Mouse (Mus musculus): ENCODE results near the gene Tex10. TPM values are rescaled to one million over a fixed set of nuclear protein-coding genes. Genes with fewer than 3 reads are reported as not detected.

Gene Tex10
- 8.2 and 9.5 TPM in 2 replicates for polyA plus RNA-seq (2012; rRNA removed)

DNA sequence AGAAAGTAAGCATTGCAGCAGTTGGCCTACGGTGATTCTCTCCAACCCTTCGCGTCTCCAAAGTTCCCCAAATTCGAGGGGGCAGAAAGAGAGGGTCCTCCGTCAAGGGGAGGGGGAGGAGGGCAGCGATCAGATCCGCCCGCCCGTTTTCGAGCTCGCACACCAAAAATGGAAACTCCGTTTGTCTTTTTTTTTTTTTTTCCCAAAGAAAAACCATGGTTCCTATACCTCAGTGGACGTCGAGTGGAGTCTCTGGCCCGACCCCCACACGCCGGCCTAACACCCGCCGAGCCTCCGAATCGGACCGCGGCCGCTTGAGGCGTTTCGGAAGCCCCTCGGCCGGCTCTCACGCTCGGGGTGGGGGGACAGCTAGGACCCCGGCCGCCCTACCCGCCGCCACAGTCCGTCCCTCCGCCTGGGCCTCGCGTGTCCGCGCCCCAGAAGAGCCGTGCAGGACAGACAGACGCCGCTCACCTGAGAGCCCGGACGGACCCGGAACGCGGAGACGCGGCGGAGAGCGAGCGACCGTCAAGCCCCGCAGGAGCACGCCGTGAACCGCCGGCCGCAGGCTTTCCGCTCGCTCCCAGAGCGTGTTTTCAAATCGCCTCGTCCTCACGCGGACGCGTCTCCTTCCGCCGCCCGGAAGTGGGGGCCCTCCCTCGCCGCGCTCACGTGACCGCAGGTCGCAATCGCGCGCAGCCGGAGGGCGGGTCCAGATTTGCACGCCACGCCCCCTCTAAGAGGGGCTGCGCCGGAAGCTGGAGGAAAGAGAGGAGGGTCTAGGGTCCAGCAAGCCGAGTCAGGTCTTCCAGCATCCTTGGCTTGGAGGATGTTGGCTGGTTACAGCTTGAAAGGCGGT is at the start of gene Tex10:
TSS of gene Tex10 (minus strand) at position 668 of the 859 bp plus-strand sequence.
- peak; percentile 56 for DNase-seq (ENCODE audit: low read depth, low spot score)
- 1% methylated on average over 89 of the region's 89 CpGs for WGBS

DNA sequence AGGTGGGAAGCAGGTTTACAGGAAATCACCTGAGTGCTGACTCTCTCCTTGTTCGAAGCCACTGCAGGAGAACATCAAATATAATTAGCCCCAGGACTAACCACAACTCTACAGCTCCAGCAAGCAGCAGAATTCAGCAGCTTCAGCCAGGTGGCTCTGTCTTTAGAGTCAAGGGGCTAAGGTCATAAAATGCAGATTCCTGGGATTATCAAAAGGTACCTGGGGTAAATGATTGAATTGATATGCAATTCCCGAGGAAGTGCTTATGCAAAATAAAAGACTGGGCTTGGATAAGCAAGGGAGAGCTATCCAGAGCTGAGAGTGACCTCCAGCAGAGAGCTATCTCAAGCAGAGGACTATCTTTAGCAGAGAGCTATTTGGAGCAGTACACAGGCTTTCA is 37.6 kb upstream of the Tex10 start:
- WGBS, result 27% methylated on average over 2 of the region's 2 CpGs
- DNase-seq (ENCODE audit: low read depth, low spot score), result no peak

DNA sequence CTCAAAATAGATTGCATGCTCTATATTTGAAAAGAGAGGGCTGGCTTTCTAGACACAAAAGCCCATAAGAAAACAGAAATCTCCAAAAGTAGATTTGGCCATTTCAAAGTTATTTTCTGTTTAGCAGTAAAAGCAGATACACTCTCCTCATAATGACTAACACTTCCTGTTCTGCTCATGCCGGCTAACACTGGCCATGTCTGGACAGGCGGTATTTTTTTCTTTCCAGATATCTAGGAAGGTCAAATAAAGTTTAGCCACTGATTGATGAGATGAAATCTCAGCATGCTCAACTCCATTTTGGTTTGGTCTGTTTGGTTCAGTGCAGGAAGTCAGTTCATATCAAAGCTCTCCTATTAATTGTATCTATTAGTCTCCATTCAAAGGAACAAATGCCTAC is 19.3 kb upstream of the Tex10 start:
- no peak for DNase-seq (ENCODE audit: low read depth, low spot score)
- WGBS, result 70% methylated on average over 2 of the region's 2 CpGs

DNA sequence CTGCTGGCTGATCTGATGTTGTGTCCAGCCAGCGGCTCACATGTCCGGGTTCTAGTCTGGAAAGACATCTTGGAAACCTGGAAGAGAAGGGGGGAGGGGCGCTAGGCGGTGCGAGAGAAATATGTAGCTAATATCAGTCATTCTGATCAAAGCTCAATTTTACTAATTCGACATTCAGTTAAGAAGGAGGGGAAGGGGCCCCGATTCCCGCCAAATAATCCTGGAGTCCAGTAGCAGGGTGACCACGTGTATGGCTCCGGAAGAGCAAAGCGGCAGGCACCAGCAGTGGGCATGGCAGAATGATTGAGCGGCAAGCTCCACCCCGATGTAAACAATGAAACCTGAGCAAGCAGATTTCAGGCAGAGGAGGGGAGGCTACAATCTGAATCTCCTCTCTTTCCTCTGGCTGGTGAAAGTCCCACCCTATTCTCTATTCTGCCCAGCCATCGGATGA is 18.1 kb upstream of the Tex10 start:
- no peak for DNase-seq (ENCODE audit: low read depth, low spot score)
- 8% methylated on average over 14 of the region's 14 CpGs for WGBS

DNA sequence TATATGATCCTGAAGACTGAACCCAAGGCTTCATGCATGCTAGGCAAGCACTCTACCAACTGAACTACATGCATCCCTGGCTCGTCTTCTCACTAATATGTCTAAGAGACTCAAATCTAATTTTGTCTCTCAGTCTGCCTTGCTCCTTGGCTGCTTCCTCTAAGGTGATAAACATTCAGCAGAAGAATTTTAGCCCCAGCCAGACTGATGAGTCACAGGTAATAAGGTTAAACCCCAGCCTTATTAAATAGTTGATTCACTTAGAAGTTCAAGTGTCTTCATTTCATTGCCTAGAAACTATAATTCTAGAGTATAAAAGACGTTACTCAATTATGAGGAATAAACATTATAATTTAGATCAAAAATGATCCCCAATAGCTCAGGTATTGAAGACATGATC is 15.7 kb upstream of the Tex10 start:
- no peak for DNase-seq (ENCODE audit: low read depth, low spot score)
- 78% methylated on average over 2 of the region's 2 CpGs for WGBS

DNA sequence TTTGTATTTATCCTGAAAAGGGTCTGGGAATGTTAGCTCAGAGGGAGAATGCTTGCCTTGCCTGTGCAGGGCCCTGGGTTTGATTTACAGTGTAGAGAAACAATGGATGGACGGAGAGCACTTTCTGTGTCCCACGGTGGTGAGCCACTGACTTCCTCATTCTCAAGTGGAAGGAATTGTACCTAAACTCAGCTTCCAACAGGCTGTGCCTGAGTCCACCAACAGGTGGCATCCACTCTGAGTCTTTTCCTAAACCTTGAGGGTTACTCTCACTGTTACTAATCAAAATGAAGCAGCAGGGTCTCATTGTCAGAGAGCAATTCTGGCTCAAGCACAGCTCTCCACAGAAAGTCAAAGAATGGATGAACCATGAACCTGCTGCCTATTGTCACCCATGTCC is 8.0 kb upstream of the Tex10 start:
- DNase-seq (ENCODE audit: low read depth, low spot score), result no peak
- 23% methylated on average over 2 of the region's 2 CpGs for WGBS

DNA sequence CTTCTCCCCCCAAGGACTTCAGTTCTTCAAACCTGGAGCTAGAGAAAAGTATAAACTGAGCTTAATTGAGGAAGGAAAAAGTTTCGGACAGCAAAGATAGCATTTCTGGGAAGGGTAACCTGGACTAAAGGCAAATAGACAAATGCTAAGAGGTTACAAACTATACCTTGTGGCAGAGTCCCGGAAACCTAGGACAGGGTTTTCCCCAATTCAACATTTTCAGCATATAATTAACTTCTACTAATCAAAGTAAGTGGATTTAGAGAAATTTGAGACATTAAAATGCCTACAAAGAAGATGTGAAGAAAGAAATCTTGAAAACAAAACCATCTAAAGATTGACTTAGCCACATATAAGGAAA is 372 bp upstream of the Tex10 start:
- DNase-seq (ENCODE audit: low read depth, low spot score), result no peak
- 41% methylated on average over 2 of the region's 2 CpGs for WGBS

DNA sequence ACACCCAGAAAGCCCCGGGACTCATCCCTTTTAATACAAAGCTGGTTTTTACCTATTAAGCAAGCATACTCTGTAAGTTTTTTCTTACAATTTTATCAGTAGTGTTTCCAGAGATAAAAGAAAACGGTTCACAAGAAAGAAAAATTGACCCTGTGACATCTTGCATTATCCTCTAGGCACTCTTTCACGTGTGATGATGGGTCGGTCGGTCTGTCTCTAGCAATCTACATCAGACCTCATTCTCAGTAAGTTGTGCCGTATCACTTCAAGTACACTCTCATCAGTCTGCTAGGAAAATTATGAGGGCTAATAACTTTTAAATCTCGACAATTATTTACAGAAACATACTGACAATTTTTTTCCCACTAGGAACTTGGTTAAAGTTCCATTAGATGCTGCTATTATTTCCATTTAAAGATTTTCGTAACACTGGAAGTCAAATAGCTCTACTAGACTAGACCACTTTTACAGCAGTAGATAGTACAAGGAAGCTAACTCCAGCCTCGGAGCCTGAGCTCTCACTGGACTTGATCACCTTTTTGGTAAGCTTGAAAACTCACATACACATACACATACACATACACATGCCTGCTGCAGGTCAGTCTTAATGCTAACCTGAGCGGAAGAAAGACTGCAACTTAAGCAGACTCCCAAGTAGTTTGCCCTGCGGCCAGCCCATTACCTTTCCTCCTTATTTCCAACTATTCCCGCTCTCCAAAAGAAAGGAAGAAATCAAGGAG is 1.0 kb downstream of the Tex10 start:
- no peak for DNase-seq (ENCODE audit: low read depth, low spot score)

DNA sequence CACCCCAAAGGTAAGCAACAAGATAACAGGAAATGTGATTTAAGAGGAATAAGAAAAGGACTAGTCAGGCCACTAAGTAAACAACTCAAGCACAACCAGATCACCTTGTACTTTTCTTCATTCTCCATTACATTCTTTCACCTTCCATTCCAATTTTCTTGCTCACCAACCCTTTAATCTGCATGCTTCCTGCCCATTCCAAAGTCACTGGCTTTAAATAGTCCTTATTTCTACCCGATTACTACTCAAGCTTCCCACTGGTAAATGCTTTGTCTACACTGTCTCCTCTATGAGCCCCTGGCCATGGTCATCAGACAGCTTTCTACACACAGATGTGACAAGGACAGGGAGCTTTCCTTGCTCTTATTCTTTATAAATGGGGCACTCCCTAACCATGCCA is 2.3 kb downstream of the Tex10 start:
- 31% methylated on average over 1 of the region's 1 CpGs for WGBS

More for the DNA sequence above, 1.0 kb downstream of the Tex10 start:
- WGBS, result 5% methylated on average over 12 of the region's 12 CpGs

DNA sequence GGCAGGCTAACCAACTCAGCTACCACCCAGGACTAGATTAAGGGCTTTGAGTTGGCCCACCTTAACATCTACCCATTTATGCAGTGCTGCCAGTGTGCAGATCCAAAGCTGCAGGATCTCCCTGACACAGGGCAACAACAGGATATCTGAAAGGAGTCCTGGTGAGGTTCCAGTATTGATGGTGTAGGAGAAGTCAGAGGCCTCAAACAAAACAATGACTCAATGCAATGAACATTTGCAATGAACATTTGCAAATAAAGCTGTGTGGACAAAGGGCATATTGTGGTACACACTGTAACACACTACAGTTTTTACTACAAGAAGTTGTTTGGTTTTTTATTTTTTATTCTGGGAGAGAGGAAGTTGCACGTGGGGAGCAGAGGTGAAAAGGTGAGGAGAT is 12.2 kb downstream of the Tex10 start:
- no peak for DNase-seq (ENCODE audit: low read depth, low spot score)
- WGBS, result 26% methylated on average over 1 of the region's 1 CpGs

More for the DNA sequence above, 2.3 kb downstream of the Tex10 start:
- no peak for DNase-seq (ENCODE audit: low read depth, low spot score)

DNA sequence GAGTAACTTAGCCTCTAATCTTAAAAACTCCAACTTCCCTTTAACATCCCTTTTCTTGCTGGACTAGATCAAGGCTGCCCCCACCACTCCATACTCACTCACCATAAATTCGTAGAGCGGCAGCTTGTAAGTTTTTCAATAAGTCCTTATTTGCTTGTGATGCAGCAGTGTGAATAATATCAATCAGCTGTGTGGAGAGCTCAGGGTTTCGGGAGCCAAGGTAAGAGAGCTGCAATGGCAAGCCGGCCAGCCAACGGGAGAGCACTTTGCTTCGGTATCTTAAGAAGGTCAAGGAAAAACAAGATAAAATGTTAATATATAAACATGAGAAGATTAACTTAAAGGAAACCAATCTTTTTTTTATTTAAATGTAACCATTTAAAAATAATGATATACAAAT is 14.8 kb downstream of the Tex10 start:
- WGBS, result 92% methylated on average over 6 of the region's 6 CpGs
- no peak for DNase-seq (ENCODE audit: low read depth, low spot score)

DNA sequence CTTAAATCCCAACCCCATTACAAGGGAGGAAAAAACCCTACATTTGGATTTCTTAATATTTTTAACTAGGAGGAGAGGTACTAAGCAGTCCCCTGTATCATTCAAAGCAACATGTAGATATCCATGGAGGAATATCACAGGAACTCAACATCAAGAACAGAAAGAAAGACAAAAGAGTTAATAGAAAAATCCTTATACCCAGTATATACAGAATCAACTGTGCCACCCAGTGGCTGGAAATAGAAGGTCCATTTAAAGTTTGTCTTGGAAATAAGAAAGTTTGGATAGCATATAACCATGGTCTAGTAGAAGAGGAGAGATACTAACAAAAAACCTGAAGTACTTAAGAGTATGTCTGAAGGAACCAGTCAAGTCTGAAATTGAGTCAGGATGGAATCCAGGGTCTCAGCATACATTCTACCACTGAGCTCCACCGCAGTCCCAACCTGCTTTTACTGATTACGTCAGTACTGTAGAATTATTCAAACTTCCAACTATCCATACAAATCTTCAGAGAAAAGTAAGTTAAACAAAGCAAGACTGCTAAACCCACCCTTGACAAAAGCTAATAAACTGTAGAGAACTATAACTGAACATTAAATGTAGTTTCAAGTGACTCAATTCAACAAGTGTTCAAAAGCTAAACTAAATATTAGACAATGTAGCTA is 19.0 kb downstream of the Tex10 start:
- WGBS, result 96% methylated on average over 2 of the region's 2 CpGs
- DNase-seq (ENCODE audit: low read depth, low spot score), result no peak

DNA sequence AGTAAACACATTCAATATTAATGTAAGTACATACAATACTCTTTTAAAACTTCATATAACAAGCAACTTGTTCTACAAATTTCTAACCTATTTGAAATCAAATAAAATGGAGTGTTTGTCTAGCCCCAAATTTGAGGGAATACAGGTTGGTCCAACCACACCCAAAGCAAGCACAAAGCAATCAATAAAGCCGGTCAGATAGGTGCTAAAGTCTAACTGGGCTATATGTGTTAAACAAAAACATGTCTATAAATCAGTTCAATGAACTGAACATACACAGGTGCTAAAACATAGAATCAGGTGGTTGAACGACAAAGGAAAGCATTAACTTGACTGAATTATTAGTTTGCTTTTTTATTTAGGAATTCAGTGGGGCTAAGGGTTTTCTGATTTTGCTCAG is 45.2 kb downstream of the Tex10 start:
- no peak for DNase-seq (ENCODE audit: low read depth, low spot score)

DNA sequence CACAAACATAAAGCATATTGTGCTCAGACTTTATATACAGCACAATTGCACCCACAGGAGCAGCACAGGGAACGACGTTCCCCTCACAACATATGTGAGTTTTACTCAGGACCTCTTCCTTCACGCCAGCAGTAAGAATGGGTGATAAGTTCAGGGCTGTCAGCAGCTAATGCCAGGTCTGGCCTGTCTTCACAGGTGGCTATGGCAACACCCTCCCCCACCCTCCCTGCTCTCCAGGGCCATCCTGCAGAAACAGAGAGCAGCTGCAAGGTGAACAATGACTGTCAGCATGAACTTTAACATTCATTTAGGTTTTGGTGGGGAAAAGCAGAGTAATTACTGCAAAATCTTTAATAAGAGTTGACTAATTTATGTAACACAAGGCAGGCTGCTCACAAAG is 45.8 kb downstream of the Tex10 start:
- WGBS, result 50% methylated on average over 3 of the region's 3 CpGs
- no peak for DNase-seq (ENCODE audit: low read depth, low spot score)

More for the DNA sequence above, 45.2 kb downstream of the Tex10 start:
- WGBS, result 30% methylated on average over 2 of the region's 2 CpGs

DNA sequence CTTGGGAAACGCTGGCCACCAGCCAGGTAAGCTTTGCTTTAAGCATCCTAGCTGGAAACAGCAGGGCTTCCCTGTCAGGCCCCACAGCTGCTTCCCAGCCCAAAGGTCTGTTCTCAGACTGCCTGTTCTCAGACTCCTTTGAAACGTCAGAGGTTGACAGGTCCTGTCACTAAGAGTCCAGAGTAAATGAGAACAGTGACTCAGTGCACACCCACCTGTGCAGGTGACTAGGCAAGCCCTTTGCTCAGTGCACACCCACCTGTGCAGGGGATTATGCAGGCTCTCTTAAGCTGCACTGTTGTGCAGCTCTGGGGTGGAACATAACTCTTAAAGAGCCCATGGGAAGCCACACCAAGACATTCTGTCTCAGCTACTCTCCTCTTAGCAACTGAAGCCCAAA is 49.5 kb downstream of the Tex10 start:
- 19% methylated on average over 2 of the region's 2 CpGs for WGBS
- DNase-seq (ENCODE audit: low read depth, low spot score), result no peak

DNA sequence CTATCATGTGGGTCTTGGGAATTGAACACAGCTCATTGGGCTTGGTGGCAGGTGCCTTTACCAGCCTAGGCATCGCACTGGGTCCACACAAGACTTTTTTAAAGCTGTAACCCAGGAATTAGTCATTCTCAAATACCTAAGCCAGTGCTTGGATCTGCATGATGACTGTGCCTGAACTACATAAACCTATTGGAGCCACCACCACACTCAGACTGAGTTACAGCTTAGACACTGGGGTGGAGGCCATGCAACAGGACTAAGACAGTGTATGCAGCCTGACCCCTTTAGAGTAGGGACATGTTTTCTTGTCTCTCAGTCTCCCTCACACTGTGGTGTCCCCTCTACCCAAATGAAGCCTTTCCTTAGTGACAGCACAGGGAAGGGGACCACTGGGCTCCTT is 50.6 kb downstream of the Tex10 start:
- no peak for DNase-seq (ENCODE audit: low read depth, low spot score)

DNA sequence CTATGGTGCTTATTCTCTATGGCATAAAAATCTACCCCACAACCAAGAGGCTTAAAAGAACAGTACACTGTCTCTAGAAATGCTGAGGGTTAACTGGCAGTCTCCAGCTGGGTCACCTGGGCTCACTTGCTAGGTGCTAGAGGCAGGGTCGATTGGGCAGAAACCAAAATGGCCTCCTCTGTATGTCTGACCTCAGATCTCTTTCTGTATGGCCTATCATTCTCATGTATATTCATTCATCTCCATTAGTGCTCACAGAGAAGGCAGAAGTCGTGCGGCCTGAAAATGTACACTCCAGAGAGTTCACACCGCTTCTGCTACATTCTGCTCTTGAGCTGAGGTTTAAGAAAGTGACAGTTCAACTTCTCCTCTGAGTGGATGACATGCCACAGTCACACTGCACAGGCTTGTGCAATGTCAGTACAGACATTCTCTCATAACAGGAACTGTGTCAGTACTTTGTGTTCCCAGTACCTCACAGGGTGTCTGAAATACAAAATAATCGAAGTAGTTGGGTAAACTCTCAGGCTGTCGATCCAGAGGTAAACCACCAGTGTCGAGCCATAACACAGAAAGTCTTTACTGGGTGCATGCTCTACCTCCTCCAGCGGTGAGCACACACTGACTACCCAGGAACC is 54.3 kb downstream of the Tex10 start:
- 89% methylated on average over 8 of the region's 8 CpGs for WGBS
- DNase-seq (ENCODE audit: low read depth, low spot score), result no peak

More for the DNA sequence above, 50.6 kb downstream of the Tex10 start:
- WGBS, result 93% methylated on average over 1 of the region's 1 CpGs

DNA sequence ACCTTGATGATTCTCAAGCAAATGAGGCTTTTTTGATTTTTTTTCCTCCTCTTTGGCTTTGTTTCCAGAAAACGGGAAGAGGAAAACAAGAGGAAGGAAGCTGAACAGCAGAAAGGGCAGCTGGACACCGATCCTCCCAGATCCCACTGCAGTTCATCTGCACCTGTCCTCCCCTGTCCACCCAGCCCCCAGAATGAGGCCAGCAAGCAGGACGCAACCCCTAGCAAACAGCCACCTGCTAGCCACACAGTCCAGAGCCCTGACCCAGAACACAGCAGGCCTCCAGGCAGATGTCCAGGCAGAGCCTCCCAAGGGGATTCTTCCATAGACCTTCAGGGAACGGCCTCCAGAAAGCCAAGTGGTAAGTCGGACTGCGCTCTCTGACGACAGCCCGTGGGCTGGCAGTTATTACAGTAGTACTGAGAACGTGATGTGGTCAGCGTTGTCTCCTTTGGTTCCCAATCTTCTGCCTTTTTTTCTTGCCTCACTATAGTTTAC is 57.4 kb downstream of the Tex10 start:
- no peak for DNase-seq (ENCODE audit: low read depth, low spot score)
- 86% methylated on average over 10 of the region's 10 CpGs for WGBS

DNA sequence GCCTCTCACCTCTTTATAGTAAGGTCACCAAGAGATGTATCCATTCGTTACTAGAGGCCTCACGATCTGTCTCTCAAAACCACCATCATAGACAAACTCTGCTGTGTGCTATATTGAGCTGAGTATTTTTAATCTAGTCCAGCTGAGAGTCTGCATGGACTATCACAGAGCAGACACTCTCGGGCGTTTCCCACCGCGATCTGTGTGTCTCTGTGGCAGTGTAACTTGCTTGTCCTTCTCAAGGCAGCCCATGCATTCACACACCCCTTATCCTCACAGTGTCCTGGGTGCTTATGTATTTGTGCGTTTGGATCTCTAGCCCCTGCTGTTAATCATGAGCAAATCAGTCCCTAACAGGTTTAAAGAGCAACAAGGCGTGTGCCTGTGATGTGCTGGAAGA is 59.8 kb downstream of the Tex10 start:
- 89% methylated on average over 8 of the region's 8 CpGs for WGBS
- DNase-seq (ENCODE audit: low read depth, low spot score), result no peak

Data from large intestine, adult 2 months (tissue).